ENCODE assay signal across 9 mouse cellular contexts in the genomic region with DNA sequence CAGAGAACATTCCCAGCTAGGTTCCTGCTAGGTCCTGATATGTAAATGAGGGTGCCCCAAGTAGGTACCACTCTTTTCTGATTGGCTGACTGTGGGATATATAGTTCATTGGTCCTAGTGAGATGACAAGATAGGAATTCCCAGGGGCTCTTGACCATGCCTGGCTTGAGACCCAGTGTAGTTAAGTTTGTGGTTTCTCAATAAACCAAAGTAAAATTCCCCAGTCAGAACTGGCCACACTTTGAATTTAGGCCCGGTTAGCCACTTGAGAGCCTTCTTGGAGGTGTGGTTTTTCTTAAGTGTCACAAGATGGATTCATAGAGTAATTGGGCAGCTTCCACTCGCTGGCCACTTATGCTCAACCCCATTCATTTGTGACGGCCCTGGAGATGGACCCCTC. TPM values are rescaled to one million over a fixed set of nuclear protein-coding genes. Genes with fewer than 3 reads are reported as not detected.
"Had no signal": no experiment of that assay in that cellular context is flagged by ENCODE, and none has a peak within 500 bp of the region (broad histone marks: within the 10 kb centered on the region; RNA-seq: fewer than 3 reads in every experiment).

No protein-coding gene starts in this region.

- H3K27me3 ChIP-seq: limb, embryonic 13.5 days; liver, embryonic 15.5 days; neural tube, embryonic 13.5 days had no signal

- H3K9ac ChIP-seq: limb, embryonic 13.5 days; liver, embryonic 15.5 days; neural tube, embryonic 13.5 days had no signal

- DNase-seq: lung, adult 2 months; thymus, adult 18-20 months had no signal

- ATAC-seq: lung, postnatal 0 days had no signal

- H3K4me1 ChIP-seq: liver, embryonic 15.5 days; neural tube, embryonic 13.5 days had no signal

- H3K27ac ChIP-seq: layer of hippocampus, adult 2 months; limb, embryonic 13.5 days; liver, embryonic 15.5 days; midbrain, embryonic 10.5 days; neural tube, embryonic 13.5 days had no signal

- H3K9me3 ChIP-seq: limb, embryonic 13.5 days; liver, embryonic 15.5 days; midbrain, embryonic 10.5 days; neural tube, embryonic 13.5 days had no signal

- H3K4me2 ChIP-seq: limb, embryonic 13.5 days; liver, embryonic 11.5 days; liver, embryonic 15.5 days; neural tube, embryonic 13.5 days had no signal

- H3K4me3 ChIP-seq: layer of hippocampus, adult 2 months; limb, embryonic 13.5 days; liver, embryonic 15.5 days; midbrain, embryonic 10.5 days; neural tube, embryonic 13.5 days had no signal

- H3K36me3 ChIP-seq: limb, embryonic 13.5 days; liver, embryonic 15.5 days; midbrain, embryonic 10.5 days; neural tube, embryonic 13.5 days had no signal

RNA-seq across cellular contexts. Expression of a gene that starts 42.0 kb away (rescaled TPM):
- polyA plus RNA-seq: liver, embryonic 11.5 days; lung, adult 2 months; lung, postnatal 0 days had no signal
